Mouse (Mus musculus) hindbrain, embryonic 10.5 days (tissue): ENCODE data around the gene Lpcat4. TPM values are rescaled to one million over a fixed set of nuclear protein-coding genes. Genes with fewer than 3 reads are reported as not detected.
"Not testable (repeated sequence)": the region's sequence is repeated elsewhere in the genome, so short reads cannot be mapped to it uniquely, and the experiment has no call there.

Experiments
- DNase-seq: peaks from one replicate; pipeline ENCODE4 v3.0.0-alpha.2; 2017; ENCODE audit warnings: low spot score
- H3K27ac ChIP-seq: fragments of 300-500 bp; sonication (generic); 2 replicates; pipeline ENCODE4 v1.5.1; 2016; ENCODE audit warnings: mild to moderate bottlenecking, moderate library complexity
- H3K27me3 ChIP-seq: fragments of 300-500 bp; sonication (generic); 2 replicates; pipeline ENCODE4 v1.6.1; 2016; ENCODE audit warnings: mild to moderate bottlenecking; ENCODE audit not compliant: poor library complexity, insufficient read depth, severe bottlenecking
- H3K36me3 ChIP-seq: fragments of 300-500 bp; sonication (generic); 2 replicates; pipeline ENCODE4 v1.6.1; 2016; ENCODE audit warnings: mild to moderate bottlenecking, moderate library complexity
- H3K4me1 ChIP-seq: fragments of 300-500 bp; sonication (generic); replicated peaks from 2 replicates; pipeline ENCODE4 v1.6.1; 2016; ENCODE audit warnings: mild to moderate bottlenecking
- H3K4me3 ChIP-seq: fragments of 300-500 bp; sonication (generic); 2 replicates; pipeline ENCODE4 v1.5.1; 2016; ENCODE audit warnings: mild to moderate bottlenecking, moderate library complexity
- H3K9me3 ChIP-seq: fragments of 300-500 bp; sonication (generic); 2 replicates; pipeline ENCODE4 v1.6.1; 2016; ENCODE audit warnings: mild to moderate bottlenecking, moderate library complexity
- WGBS: fragments of 180-500 bp; shearing (Covaris S2); methylation state at CpG from one replicate; pipeline ENCODE4 v1.1.7; 2016; 5-methylcytosine and 5-hydroxymethylcytosine counted together
- polyA plus RNA-seq: library from polyadenylated mRNA; unstranded; fragments of >200 nt; fragmentation: Nextera tagmentation; extraction: Ambion mirVana; gene quantifications from 2 replicates; pipeline ENCODE4 v1.2.1, GENCODE M21; 2016

The Lpcat4 gene
- polyA plus RNA-seq, 1 experiment from 2014 or later: 14.8 TPM

DNA sequence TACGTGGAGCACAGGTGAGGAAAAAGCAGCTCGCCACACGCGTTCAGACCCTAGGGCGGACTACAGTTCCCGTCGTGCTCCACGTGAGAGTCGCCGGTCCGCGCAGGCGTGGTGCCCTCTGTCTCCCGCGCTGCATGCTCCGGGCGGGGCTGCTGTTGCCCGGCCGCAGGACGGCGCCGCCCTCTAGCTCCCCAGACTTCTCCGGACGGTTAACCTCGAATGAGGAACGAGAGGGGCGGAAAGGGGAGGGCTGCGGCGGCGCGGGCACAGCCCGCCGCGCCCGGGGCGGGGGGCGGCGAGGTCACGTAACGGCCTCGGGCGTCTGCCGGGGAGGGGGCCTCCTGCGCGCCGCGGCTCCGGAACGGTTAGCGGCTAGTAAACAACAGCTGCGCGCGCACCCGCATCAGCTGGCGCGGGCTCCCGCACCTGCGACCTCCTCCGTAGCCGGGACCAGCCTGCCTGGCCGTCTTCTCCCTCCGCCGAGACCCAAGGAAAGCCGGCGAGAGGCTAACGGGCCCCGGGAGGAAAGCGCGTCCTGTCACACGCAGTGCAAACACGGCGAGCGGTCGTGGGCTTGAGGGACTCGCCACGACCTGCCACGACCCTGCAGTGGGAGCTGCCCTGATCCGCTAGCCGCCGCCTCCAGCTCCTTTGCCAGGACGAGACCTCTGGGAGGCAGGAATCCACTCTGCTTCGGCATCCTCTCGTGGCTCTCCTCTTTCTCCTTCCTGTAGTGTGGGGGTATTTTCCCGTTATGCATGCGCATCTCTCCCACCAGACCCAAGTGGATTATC lies 26.4 kb downstream of the Lpcat4 start, which contains the start of gene Slc12a6:
Gene Slc12a6, plus strand, starts transcription at position 378 of the 794 bp plus-strand sequence.
- DNase-seq: peak; percentile 94
- no peaks in the 10 kb centered on the region for H3K36me3 ChIP-seq
- H3K9me3 ChIP-seq: no peaks in the 10 kb centered on the region
- no peaks in the 10 kb centered on the region for H3K27me3 ChIP-seq
- peaks cover 38% of the 10 kb centered on the region for H3K4me1 ChIP-seq
- WGBS: under 1% methylated on average over 85 of the region's 85 CpGs
- H3K4me3 ChIP-seq: peak within 1 kb of the TSS; percentile 84
- peak within 1 kb of the TSS; percentile 90 for H3K27ac ChIP-seq

DNA sequence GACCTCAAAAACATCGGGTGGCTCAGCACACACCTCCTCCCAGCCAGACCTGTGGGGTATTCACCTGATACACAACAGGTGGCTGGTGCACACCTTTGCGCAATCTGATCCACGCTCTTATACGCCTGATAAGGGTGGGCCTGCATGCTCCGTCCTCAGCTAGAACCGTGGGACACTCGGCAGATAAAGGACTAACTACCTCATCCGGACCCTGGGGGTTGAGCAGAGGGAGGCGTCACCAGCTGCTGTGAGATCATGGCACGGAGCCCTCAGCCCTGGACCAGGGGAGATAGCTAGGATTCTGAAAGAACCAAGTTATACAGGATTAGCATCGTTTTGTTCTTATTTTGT lies 26.9 kb downstream of the Lpcat4 start, which contains the start of gene Gm21985:
Gene Gm21985, plus strand, starts transcription at position 73 of the 351 bp plus-strand sequence.
- H3K9me3 ChIP-seq: no peaks in the 10 kb centered on the region
- WGBS: 3% methylated on average over 11 of the region's 11 CpGs
- peak within 1 kb of the TSS; percentile 90 for H3K27ac ChIP-seq
- no peaks in the 10 kb centered on the region for H3K36me3 ChIP-seq
- H3K27me3 ChIP-seq: no peaks in the 10 kb centered on the region
- H3K4me3 ChIP-seq: peak within 1 kb of the TSS; percentile 84
- H3K4me1 ChIP-seq: peaks cover 38% of the 10 kb centered on the region
- no peak for DNase-seq

DNA sequence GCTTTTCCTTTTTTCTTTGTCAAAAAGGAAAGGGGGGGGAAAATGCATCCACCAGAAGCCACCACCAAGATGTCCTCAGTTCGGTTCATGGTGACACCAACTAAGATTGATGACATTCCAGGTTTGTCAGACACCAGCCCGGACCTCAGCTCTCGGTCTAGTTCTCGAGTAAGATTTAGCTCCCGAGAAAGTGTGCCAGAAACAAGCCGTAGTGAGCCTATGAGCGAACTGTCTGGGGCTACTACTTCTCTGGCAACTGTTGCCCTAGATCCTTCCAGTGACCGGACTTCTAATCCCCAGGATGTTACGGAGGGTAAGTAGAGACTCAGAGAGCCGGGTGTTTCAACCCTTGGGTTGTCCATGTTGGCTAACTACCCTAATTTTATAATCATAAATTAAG lies 27.5 kb downstream of the Lpcat4 start:
- Histone ChIP-seq H3K4me3 (peak overlapping the region; percentile 84), H3K9me3 (no peaks in the 10 kb centered on the region), H3K27me3 (no peaks in the 10 kb centered on the region), H3K4me1 (peaks cover 38% of the 10 kb centered on the region), H3K27ac (no peak overlapping the region; the same call in 1 of the 2 replicates), H3K36me3 (no peaks in the 10 kb centered on the region)
- 57% methylated on average over 10 of the region's 10 CpGs for WGBS
- peak; percentile 5 for DNase-seq

DNA sequence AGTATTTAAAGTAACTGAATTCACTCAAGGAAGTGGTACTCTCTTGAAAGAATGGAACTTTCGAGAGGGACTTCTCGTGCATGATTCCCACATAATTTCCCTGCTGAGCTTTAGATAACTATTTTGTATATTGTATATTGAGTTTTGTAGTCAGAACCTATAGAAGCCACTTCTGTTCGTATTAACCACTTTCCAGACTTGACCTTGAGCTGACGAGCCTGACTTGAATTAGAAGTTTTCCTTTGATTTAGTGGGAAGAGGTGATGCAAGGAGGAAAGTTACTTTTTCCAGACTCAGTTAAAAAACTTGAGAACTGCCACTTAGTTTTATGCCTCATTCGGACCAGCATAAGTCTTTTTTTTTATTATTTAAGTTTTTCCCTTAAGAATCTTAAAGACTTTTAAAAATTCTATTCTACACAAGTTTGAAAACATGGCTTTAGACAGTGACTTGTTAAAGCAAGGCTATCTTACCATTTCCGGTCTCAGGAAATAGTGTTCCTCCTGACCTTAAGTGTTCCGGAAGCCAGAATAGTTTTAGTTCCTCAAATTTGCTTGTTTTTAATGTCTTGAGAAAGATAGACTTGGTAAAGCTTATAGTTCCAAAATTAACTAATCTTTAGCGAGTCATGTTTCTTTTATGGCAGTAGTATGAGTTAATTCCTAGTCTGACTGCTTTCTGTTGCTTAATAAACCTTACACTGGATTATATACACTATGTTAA lies 28.4 kb downstream of the Lpcat4 start:
- Histone ChIP-seq H3K27me3 (no peaks in the 10 kb centered on the region), H3K4me3 (peak overlapping the region; percentile 84), H3K9me3 (no peaks in the 10 kb centered on the region), H3K36me3 (no peaks in the 10 kb centered on the region), H3K4me1 (peaks cover 35% of the 10 kb centered on the region), H3K27ac (no peak overlapping the region)
- no peak for DNase-seq
- 84% methylated on average over 8 of the region's 8 CpGs for WGBS

DNA sequence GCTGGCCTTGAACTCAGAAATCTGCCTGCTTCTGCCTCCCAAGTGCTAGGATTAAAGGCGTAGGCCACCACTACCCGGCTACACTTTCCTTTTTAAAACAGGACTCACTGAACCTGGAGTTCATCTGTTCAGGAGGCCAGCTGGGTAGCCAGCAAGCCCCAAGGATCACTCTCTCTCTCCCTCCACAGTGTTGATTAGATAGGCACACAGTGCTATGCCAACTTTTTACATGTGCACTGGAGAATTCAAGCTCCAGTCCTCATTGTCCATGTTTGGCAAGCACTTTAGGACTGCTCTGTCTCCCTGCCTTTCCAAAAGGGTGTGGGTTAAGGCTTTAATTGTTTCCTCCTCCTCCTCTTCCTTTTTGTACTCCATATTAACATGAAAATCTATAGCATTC lies 30.7 kb downstream of the Lpcat4 start:
- Histone ChIP-seq H3K27me3 (no peaks in the 10 kb centered on the region), H3K36me3 (no peaks in the 10 kb centered on the region), H3K4me1 (peaks cover 26% of the 10 kb centered on the region), H3K4me3 (no peak overlapping the region), H3K9me3 (no peaks in the 10 kb centered on the region), H3K27ac (no peak overlapping the region)
- 88% methylated on average over 2 of the region's 2 CpGs for WGBS
- no peak for DNase-seq

DNA sequence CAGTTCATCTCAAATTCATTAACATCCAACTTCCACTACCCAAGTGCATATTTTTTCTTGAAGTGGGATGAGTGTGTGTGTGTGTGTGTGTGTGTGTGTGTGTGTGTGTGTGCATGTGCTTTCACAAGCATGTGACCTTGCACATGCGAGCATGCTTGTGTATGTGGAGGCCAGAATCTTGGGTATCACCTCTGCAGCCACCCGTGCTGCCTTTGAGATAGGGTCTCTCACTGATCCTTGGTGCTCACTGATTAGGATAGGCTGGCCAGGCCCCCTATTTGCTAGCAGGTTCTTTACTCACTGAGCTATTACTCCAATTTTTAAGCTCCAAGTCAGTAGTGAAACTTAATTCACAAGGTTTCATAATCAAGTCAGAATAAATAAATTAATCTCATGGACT lies 33.6 kb downstream of the Lpcat4 start:
- Histone ChIP-seq H3K9me3 (no peaks in the 10 kb centered on the region), H3K36me3 (no peaks in the 10 kb centered on the region), H3K4me1 (0 out of 2 replicates have a peak, but pooled peaks cover under 1% of the 10 kb centered on the region), H3K27me3 (no peaks in the 10 kb centered on the region), H3K4me3 (no peak overlapping the region), H3K27ac (no peak overlapping the region)
- DNase-seq: no peak
- WGBS: 82% methylated on average over 2 of the region's 2 CpGs

DNA sequence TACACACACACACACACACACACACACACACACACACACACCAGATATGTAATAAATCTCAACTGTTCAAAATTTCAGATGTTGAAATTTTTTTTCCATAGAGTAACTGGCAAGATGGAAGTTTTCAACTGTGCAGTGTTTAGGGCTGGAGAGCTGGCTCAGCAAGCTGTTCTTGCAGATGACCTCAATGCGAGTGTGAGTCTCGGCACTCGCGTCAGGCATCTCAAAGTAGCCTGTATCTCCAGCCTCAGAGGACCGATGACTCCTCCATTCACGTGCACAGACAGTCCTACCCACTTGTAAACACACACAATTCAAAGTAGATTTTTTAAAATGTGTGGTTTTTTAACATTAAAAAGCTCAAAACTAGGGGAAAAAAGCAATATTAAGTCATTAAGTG lies 34.2 kb downstream of the Lpcat4 start:
- no peaks in the 10 kb centered on the region for H3K4me1 ChIP-seq
- no peak overlapping the region for H3K27ac ChIP-seq
- no peak for DNase-seq
- no peak overlapping the region for H3K4me3 ChIP-seq
- H3K36me3 ChIP-seq: no peaks in the 10 kb centered on the region
- WGBS: 92% methylated on average over 6 of the region's 6 CpGs
- no peaks in the 10 kb centered on the region for H3K9me3 ChIP-seq
- no peaks in the 10 kb centered on the region for H3K27me3 ChIP-seq

DNA sequence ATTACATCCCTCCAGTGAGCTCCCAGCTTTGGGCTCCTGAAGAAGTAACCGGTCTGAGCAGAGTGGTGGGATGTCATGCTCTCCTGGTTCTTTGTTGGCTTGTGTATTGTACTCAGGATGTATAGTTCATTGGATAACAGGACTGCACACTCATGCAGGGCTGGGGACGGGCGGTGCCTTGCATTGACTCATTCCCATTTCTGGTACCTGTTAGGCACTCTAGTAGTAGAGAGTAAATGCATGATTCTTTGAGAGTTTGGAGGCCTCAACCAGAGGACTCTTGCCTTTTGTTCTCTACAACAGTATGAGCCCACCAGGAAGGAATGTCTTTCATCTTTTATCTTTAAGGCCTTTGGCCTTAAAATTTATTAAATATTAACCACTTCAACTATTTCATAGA lies 37.6 kb downstream of the Lpcat4 start:
- Histone ChIP-seq H3K4me3 (no peak overlapping the region), H3K36me3 (no peaks in the 10 kb centered on the region), H3K4me1 (no peaks in the 10 kb centered on the region), H3K27ac (no peak overlapping the region), H3K9me3 (no peaks in the 10 kb centered on the region), H3K27me3 (no peaks in the 10 kb centered on the region)
- WGBS: 94% methylated on average over 3 of the region's 3 CpGs
- DNase-seq: no peak

DNA sequence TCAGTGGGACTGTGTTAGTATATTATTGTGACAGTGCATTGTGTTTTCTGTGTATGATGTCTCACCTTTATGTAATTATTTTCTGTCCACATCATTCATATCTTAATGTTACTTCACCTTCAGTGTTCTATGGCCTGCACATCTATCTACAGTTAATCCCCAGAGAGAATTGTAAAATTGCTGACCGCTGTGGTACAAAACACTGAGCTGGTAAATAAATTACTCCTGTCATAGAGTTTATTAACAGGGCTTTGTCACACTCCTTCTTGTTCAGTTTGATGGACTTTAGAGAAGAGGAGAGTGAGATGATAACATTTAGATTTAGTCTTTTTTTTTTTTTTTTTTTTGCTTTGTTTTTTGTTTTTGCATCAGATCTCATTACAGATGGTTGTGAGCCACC lies 43.6 kb downstream of the Lpcat4 start:
- 88% methylated on average over 1 of the region's 1 CpGs for WGBS
- no peaks in the 10 kb centered on the region for H3K27me3 ChIP-seq
- H3K27ac ChIP-seq: no peak overlapping the region
- no peak overlapping the region for H3K4me3 ChIP-seq
- no peak for DNase-seq
- no peaks in the 10 kb centered on the region for H3K36me3 ChIP-seq
- H3K9me3 ChIP-seq: no peaks in the 10 kb centered on the region
- H3K4me1 ChIP-seq: peaks cover 13% of the 10 kb centered on the region; the same call in 1 of the 2 replicates

DNA sequence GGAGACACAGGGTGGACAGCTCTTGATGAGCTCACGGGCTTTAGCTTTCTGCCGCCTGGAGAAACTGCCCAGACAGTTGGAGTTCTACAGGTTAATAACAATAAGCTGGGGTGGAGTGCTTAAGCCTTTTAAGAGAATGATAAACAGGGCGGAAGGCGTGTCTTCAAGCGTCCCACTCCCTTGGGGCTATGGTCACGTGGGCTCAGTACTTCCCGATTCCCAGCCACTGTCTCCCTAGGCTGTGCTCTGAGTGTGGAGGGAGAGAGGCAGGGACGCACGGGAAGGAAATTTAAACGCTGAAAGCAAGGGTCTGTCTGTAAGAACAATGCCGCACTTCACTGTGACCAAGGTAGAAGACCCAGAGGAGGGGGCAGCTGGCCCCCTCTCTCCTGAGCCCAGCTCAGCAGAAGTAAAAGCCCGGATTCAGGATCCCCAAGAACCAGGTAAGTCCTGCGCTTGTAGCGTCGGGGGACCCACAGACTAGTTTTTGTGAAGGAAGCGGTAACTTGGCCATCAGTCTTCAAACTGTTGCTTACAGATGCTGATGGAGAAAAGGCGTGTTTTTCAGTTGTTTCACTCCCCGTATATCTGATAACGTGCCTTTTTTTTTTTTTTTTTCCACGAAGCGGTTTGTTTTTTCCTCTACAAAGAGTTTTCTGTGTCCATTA lies 45.2 kb downstream of the Lpcat4 start:
- peaks cover 13% of the 10 kb centered on the region; the same call in 1 of the 2 replicates for H3K4me1 ChIP-seq
- peak overlapping the region; percentile 85 for H3K27ac ChIP-seq
- H3K36me3 ChIP-seq: no peaks in the 10 kb centered on the region
- DNase-seq: peak; percentile 65
- 3% methylated on average over 21 of the region's 21 CpGs for WGBS
- no peaks in the 10 kb centered on the region for H3K27me3 ChIP-seq
- H3K9me3 ChIP-seq: no peaks in the 10 kb centered on the region
- peak overlapping the region; percentile 65 for H3K4me3 ChIP-seq

DNA sequence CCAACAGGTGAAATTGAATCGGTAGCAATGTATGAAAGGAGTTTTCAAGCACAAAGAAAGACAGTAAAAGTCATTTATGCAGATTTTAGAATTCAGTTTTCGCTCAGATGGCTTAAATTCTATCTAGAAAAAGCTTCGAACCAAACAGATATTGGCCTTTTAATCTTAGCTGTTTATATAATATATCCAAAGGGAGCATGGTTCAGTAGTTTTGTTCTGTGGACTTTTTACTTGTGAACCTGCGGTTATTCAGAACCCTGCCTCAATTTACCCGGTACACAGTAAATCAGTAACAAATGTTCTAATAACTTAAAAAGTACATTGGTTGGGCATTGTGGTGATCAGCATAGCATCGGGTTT lies 45.7 kb downstream of the Lpcat4 start:
- peaks cover 13% of the 10 kb centered on the region; the same call in 1 of the 2 replicates for H3K4me1 ChIP-seq
- H3K27ac ChIP-seq: no peak overlapping the region
- H3K4me3 ChIP-seq: peak overlapping the region; percentile 65
- H3K36me3 ChIP-seq: no peaks in the 10 kb centered on the region
- H3K27me3 ChIP-seq: no peaks in the 10 kb centered on the region
- DNase-seq: no peak
- no peaks in the 10 kb centered on the region for H3K9me3 ChIP-seq
- 66% methylated on average over 6 of the region's 6 CpGs for WGBS

DNA sequence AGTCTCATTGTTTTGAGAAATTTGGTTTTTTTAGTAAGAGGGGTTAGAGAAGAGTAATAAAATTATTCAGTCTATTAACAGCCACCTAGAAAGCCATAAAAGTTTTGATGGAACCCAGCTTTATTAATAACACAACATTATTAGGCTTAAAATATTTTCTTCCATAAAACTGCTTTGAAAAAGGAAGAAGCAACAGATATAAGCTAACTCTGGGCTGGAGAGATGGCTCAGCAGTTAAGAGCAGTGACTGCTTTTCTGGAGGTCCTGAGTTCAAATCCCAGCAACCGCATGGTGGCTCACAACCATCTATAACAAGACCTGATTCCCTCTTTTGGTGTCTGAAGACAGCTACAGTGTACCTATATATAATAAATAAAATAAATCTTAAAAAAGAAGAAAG lies 46.8 kb downstream of the Lpcat4 start:
- peaks cover 13% of the 10 kb centered on the region; the same call in 1 of the 2 replicates for H3K4me1 ChIP-seq
- not testable (repeated sequence) for H3K9me3 ChIP-seq, H3K4me3 ChIP-seq, H3K27me3 ChIP-seq, H3K27ac ChIP-seq, H3K36me3 ChIP-seq, DNase-seq
- WGBS: 98% methylated on average over 1 of the region's 1 CpGs

DNA sequence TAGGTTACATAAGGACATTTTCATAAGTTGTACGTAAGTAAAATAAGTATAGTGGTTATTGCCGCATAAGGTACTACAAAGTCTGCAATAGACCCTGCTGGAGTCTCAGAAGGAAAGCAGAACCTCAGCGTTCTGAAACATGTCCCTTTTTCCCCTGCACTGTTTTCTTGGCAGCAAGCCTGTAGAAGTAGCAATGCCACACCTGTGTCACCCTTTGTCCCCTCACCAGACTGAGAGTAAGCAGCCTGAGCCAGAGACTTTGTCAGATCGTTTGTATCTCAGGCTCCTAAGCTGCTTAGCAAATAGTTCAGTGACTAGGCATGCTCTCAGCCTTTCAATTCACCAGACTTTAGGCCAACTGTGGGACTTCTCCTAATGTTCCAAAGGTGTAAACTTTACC lies 47.8 kb downstream of the Lpcat4 start:
- DNase-seq: no peak
- WGBS: 73% methylated on average over 4 of the region's 4 CpGs
- no peaks in the 10 kb centered on the region for H3K27me3 ChIP-seq
- H3K4me3 ChIP-seq: no peak overlapping the region
- H3K36me3 ChIP-seq: no peaks in the 10 kb centered on the region
- H3K4me1 ChIP-seq: peaks cover 13% of the 10 kb centered on the region; the same call in 1 of the 2 replicates
- H3K9me3 ChIP-seq: no peaks in the 10 kb centered on the region
- no peak overlapping the region for H3K27ac ChIP-seq
